Mouse (Mus musculus): ENCODE data around the gene Atp6v0a2. TPM values are rescaled to one million over a fixed set of nuclear protein-coding genes. Genes with fewer than 3 reads are reported as not detected.

The Atp6v0a2 gene
- polyA plus RNA-seq, 1 experiment, result 24.2 TPM

DNA sequence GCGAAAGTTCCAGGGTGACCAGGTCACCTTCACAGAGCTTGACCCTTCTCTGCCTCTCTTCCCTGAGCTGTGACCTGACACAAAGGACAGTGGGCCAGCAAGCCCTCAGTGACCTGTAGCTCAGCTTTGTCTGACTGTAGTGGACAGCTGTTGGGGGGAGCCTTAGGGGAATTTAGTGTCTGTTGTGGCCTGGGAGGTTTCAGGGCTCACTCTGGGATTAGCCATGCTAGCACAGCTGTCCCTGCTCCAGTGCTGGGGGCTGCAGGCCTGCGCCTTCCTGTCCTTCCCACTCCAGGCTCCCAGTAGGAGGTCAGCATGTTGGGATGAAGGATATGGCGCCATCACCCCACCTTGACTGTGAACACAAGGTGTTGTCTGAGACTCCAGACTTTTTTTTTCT, 7.8 kb downstream of the Atp6v0a2 start:
- TF ChIP-seq FLI1 (IDR thresholded peaks at IDR 0.05; ENCODE audit: low read length) (no peak), GATA1 (IDR thresholded peaks at IDR 0.05; ENCODE audit: borderline replicate concordance, low read length) (no peak)
- no peak overlapping the region for H3K4me3 ChIP-seq (replicated peaks)
- no peaks in the 10 kb centered on the region for H3K9me3 ChIP-seq
- H3K36me3 ChIP-seq (replicated peaks; ENCODE audit: low read length), result peaks cover 87% of the 10 kb centered on the region
- H3K4me1 ChIP-seq, result peaks cover 72% of the 10 kb centered on the region
- no peaks in the 10 kb centered on the region for H3K27me3 ChIP-seq (replicated peaks)

GRCm38 (mm10) chr5:124636694-124637093, 8.3 kb downstream of the Atp6v0a2 start:
- peaks cover 87% of the 10 kb centered on the region for H3K36me3 ChIP-seq (replicated peaks; ENCODE audit: low read length)
- TF ChIP-seq FLI1 (IDR thresholded peaks at IDR 0.05; ENCODE audit: low read length), result no peak
- no peak for TF ChIP-seq GATA1 (IDR thresholded peaks at IDR 0.05; ENCODE audit: borderline replicate concordance, low read length)

DNA sequence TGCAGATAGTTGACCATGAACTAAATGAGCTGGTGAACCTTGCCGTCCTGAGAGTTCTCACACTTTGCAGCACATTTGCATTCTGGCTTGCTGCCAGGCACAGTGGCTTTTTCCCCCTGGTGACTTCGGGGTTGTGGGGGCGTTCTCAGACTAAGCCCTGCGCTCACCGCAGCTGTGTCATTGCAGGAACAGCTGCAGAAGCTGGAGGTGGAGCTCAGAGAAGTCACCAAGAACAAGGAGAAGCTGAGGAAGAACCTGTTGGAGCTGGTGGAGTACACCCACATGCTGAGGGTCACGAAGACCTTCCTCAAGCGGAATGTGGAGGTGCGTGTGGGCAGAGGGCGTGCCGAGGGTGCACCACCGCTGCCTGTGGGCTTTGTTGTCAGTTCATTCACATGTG, 8.9 kb downstream of the Atp6v0a2 start:
- Histone ChIP-seq H3K27me3 (replicated peaks) (no peaks in the 10 kb centered on the region), H3K4me1 (peaks cover 60% of the 10 kb centered on the region), H3K9me3 (no peaks in the 10 kb centered on the region), H3K36me3 (replicated peaks; ENCODE audit: low read length) (peaks cover 87% of the 10 kb centered on the region), H3K4me3 (replicated peaks) (peak overlapping the region; percentile 40)
- no peak for TF ChIP-seq GATA1 (IDR thresholded peaks at IDR 0.05; ENCODE audit: borderline replicate concordance, low read length)
- TF ChIP-seq FLI1 (IDR thresholded peaks at IDR 0.05; ENCODE audit: low read length), result no peak

More at GRCm38 (mm10) chr5:124636694-124637093, 8.3 kb downstream of the Atp6v0a2 start:
- Histone ChIP-seq H3K27me3 (replicated peaks) (no peaks in the 10 kb centered on the region), H3K4me3 (replicated peaks) (no peak overlapping the region), H3K9me3 (no peaks in the 10 kb centered on the region), H3K4me1 (peaks cover 66% of the 10 kb centered on the region)

GRCm38 (mm10) chr5:124637836-124638235, 9.5 kb downstream of the Atp6v0a2 start:
- no peaks in the 10 kb centered on the region for H3K27me3 ChIP-seq (replicated peaks)
- H3K4me1 ChIP-seq, result peaks cover 55% of the 10 kb centered on the region
- no peak overlapping the region for H3K4me3 ChIP-seq (replicated peaks)
- no peak for TF ChIP-seq FLI1 (IDR thresholded peaks at IDR 0.05; ENCODE audit: low read length)
- no peak for TF ChIP-seq GATA1 (IDR thresholded peaks at IDR 0.05; ENCODE audit: borderline replicate concordance, low read length)
- H3K36me3 ChIP-seq (replicated peaks; ENCODE audit: low read length), result peaks cover 89% of the 10 kb centered on the region
- no peaks in the 10 kb centered on the region for H3K9me3 ChIP-seq

- no peak for TF ChIP-seq GATA1 (IDR thresholded peaks at IDR 0.05; ENCODE audit: borderline replicate concordance, low read length)
- no peak for TF ChIP-seq FLI1 (IDR thresholded peaks at IDR 0.05; ENCODE audit: low read length)
- Histone ChIP-seq H3K4me3 (replicated peaks) (no peak overlapping the region), H3K9me3 (no peaks in the 10 kb centered on the region), H3K27me3 (replicated peaks) (no peaks in the 10 kb centered on the region), H3K4me1 (no peaks in the 10 kb centered on the region), H3K36me3 (replicated peaks; ENCODE audit: low read length) (peaks cover 81% of the 10 kb centered on the region)
Observed at GRCm38 (mm10) chr5:124713741-124714140, 85.4 kb downstream of the Atp6v0a2 start.

DNA sequence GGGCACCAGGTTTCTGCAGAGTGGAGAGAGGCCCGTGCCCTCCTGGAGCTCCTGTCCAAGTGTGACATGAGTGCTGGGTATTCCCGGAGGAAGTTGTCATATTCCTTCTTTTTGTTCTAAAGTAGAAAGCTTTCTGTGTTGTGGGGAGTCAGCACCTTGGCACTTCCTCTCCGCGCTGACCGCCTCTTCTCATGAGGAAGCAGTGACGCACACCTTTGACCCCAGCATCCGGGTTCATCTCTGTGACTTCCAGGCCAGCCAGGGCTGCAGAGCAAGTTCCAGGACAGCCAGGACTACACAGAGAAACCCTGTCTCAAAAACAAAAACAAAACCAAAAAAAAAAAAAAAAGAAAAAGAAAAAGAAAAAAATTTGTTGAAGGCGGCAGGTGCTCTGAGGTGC, 86.8 kb downstream of the Atp6v0a2 start:
- H3K9me3 ChIP-seq, result no peaks in the 10 kb centered on the region
- peaks cover 95% of the 10 kb centered on the region for H3K36me3 ChIP-seq (replicated peaks; ENCODE audit: low read length)
- no peak overlapping the region for H3K4me3 ChIP-seq (replicated peaks)
- no peak for TF ChIP-seq FLI1 (IDR thresholded peaks at IDR 0.05; ENCODE audit: low read length)
- TF ChIP-seq GATA1 (IDR thresholded peaks at IDR 0.05; ENCODE audit: borderline replicate concordance, low read length), result no peak
- H3K4me1 ChIP-seq, result no peaks in the 10 kb centered on the region
- H3K27me3 ChIP-seq (replicated peaks), result no peaks in the 10 kb centered on the region

- Histone ChIP-seq H3K4me3 (replicated peaks) (no peak overlapping the region), H3K9me3 (no peaks in the 10 kb centered on the region), H3K36me3 (replicated peaks; ENCODE audit: low read length) (peaks cover 96% of the 10 kb centered on the region), H3K27me3 (replicated peaks) (no peaks in the 10 kb centered on the region), H3K4me1 (no peaks in the 10 kb centered on the region)
- TF ChIP-seq GATA1 (IDR thresholded peaks at IDR 0.05; ENCODE audit: borderline replicate concordance, low read length) (no peak), FLI1 (IDR thresholded peaks at IDR 0.05; ENCODE audit: low read length) (no peak)
Observed at GRCm38 (mm10) chr5:124717969-124718368, 89.6 kb downstream of the Atp6v0a2 start.

- Histone ChIP-seq H3K36me3 (replicated peaks; ENCODE audit: low read length) (peaks cover 96% of the 10 kb centered on the region), H3K9me3 (no peaks in the 10 kb centered on the region), H3K4me3 (replicated peaks) (no peak overlapping the region), H3K27me3 (replicated peaks) (no peaks in the 10 kb centered on the region), H3K4me1 (no peaks in the 10 kb centered on the region)
- TF ChIP-seq FLI1 (IDR thresholded peaks at IDR 0.05; ENCODE audit: low read length) (no peak), GATA1 (IDR thresholded peaks at IDR 0.05; ENCODE audit: borderline replicate concordance, low read length) (no peak)
Observed at GRCm38 (mm10) chr5:124718396-124718795, 90.0 kb downstream of the Atp6v0a2 start.

GRCm38 (mm10) chr5:124723125-124723524, 94.7 kb downstream of the Atp6v0a2 start:
- Histone ChIP-seq H3K36me3 (replicated peaks; ENCODE audit: low read length) (peaks cover 77% of the 10 kb centered on the region), H3K4me1 (peaks cover 11% of the 10 kb centered on the region; the same call in 1 of the 2 replicates), H3K4me3 (replicated peaks) (no peak overlapping the region), H3K27me3 (replicated peaks) (peaks cover 5% of the 10 kb centered on the region), H3K9me3 (no peaks in the 10 kb centered on the region)
- TF ChIP-seq GATA1 (IDR thresholded peaks at IDR 0.05; ENCODE audit: borderline replicate concordance, low read length), result no peak
- no peak for TF ChIP-seq FLI1 (IDR thresholded peaks at IDR 0.05; ENCODE audit: low read length)

- Histone ChIP-seq H3K9me3 (no peaks in the 10 kb centered on the region), H3K36me3 (replicated peaks; ENCODE audit: low read length) (peaks cover 58% of the 10 kb centered on the region), H3K4me1 (peaks cover 24% of the 10 kb centered on the region), H3K4me3 (replicated peaks) (no peak within 1 kb of the TSS), H3K27me3 (replicated peaks) (peaks cover 9% of the 10 kb centered on the region)
- no peak for TF ChIP-seq GATA1 (IDR thresholded peaks at IDR 0.05; ENCODE audit: borderline replicate concordance, low read length)
Observed at GRCm38 (mm10) chr5:124724997-124725396, 96.6 kb downstream of the Atp6v0a2 start, which contains the start of gene Dnah10. Dnah10 (plus strand) TSS chr5:124725085.
